Mouse (Mus musculus): Measurements from ENCODE around the gene Fam234b.

DNA sequence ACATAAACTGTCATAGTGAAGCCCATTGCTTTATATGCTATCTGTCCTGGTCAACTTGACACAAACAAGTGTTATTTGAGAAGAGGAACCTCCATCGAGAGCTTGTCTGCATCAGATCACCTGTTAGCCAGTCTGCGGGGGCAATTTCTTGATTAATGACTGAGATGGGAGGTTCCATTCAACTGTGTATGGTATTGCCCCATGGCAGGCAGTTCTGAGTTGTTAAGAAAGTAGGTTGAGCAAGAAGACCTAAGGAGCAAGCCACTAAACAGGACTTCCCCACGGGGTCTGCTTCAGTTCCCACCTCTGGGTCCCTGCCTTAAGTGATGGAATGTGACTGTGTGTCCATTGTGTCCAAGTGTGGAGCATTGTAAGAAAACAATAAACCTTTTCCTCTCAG lies 28.5 kb upstream of the Fam234b start:
- no peak for TF ChIP-seq GATA1 (IDR thresholded peaks at IDR 0.05; ENCODE audit: borderline replicate concordance, low read length)
- no peak for TF ChIP-seq FLI1 (IDR thresholded peaks at IDR 0.05; ENCODE audit: low read length)
